Mouse (Mus musculus): ENCODE results near the gene Ercc4. TPM values are rescaled to one million over a fixed set of nuclear protein-coding genes. Genes with fewer than 3 reads are reported as not detected.

Gene Ercc4
- total RNA-seq, 1 experiment from 2014 or later, result 20.8 TPM

- ATAC-seq (replicated peaks; ENCODE audit: low read depth, poor library complexity, severe bottlenecking), result no peak
Observed at GRCm38 (mm10) chr16:13146231-13146630, 36.7 kb downstream of the Ercc4 start.

GRCm38 (mm10) chr16:13147810-13148555 is 38.5 kb downstream of the Ercc4 start:
- no peak for ATAC-seq (replicated peaks; ENCODE audit: low read depth, poor library complexity, severe bottlenecking)

DNA sequence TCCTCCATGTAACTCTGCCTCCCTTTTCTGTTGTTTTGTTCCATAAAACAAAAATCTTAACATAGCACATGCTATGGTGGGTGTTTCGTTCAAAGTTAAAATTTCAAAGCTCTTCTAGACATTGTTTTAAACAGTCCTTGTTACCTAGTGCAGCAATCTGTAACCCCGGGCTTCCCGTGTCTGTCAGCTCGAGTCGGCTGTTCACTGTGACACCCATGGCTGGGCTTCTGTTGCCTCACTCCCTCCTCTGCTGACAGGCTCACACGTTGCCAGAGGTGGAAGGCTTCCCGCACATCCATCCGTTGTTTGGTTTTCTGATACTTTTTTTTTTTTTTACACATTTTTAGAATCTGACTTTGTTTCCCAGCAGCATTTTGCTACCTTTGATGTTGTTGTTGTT is 40.5 kb downstream of the Ercc4 start:
- ATAC-seq (replicated peaks; ENCODE audit: low read depth, poor library complexity, severe bottlenecking), result no peak

GRCm38 (mm10) chr16:13150790-13151189 is 41.3 kb downstream of the Ercc4 start:
- ATAC-seq (replicated peaks; ENCODE audit: low read depth, poor library complexity, severe bottlenecking), result no peak

- ATAC-seq (replicated peaks; ENCODE audit: low read depth, poor library complexity, severe bottlenecking), result peak; percentile 50; the same call in 1 of the 2 replicates
Observed at GRCm38 (mm10) chr16:13152475-13152874, 43.0 kb downstream of the Ercc4 start.

DNA sequence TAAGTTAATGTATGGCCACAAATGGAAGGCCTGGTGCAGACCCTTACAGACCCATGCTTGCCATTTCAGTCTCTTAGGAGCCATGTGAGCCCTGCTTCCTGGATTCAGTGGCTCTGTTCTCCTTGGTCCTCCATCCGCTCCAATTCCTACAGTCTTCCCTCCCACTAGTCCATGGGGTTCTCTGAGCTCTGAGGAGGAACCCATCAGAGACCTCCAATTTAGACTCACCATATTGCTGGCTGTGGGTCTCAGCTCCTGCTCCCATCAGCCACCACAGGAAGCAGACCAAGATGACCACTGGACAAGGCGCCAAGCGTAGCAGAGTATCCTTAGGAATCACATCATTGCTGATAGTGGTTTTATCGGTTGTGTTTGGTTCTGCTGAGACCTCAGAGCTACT is 43.7 kb downstream of the Ercc4 start:
- ATAC-seq (replicated peaks; ENCODE audit: low read depth, poor library complexity, severe bottlenecking), result no peak

DNA sequence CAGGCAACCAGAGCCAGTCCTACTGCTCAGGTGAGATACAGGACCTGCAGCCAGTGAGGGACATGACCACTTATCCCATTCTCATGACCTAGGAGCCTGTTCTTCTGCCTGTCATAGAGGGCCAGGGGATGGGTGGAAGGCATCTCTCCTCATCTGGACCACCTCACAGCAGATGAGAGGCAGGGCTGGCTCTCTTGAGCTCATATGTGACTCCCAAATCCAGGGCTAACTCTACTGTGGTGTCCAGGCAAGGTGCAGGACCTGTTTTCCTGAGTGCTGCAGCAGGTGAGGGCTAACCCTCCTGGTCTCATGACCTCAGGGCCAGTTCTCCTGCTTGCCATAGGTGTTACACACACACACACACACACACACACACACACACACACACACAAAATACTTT is 44.9 kb downstream of the Ercc4 start:
- ATAC-seq (replicated peaks; ENCODE audit: low read depth, poor library complexity, severe bottlenecking), result no peak

GRCm38 (mm10) chr16:13157314-13157713 is 47.8 kb downstream of the Ercc4 start:
- no peak for ATAC-seq (replicated peaks; ENCODE audit: low read depth, poor library complexity, severe bottlenecking)

DNA sequence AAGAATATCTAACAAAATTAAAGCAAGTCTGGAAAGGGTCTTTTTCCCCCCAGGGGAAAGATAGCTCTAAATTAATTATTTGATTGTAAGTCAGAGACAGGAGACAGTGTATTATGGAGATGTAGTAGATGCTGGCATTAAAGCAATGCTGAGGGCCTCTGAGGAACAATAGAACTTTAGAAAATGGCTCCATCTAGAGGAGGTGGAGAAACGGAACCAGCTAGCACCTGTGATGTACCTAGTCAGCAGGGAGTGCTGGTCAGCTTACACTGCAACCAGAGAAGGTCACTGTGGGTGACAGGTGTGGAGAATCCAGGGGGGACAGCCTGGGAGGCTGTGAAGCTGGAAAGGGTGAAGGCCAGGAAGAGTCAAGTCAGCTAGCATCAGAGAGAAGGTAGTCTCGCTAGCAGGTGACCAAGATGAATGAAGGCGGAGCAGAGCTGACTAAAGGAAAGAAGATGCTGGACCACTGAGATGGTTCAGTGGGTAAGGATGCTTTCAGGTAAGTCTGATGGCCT is 48.7 kb downstream of the Ercc4 start:
- ATAC-seq (replicated peaks; ENCODE audit: low read depth, poor library complexity, severe bottlenecking), result no peak

DNA sequence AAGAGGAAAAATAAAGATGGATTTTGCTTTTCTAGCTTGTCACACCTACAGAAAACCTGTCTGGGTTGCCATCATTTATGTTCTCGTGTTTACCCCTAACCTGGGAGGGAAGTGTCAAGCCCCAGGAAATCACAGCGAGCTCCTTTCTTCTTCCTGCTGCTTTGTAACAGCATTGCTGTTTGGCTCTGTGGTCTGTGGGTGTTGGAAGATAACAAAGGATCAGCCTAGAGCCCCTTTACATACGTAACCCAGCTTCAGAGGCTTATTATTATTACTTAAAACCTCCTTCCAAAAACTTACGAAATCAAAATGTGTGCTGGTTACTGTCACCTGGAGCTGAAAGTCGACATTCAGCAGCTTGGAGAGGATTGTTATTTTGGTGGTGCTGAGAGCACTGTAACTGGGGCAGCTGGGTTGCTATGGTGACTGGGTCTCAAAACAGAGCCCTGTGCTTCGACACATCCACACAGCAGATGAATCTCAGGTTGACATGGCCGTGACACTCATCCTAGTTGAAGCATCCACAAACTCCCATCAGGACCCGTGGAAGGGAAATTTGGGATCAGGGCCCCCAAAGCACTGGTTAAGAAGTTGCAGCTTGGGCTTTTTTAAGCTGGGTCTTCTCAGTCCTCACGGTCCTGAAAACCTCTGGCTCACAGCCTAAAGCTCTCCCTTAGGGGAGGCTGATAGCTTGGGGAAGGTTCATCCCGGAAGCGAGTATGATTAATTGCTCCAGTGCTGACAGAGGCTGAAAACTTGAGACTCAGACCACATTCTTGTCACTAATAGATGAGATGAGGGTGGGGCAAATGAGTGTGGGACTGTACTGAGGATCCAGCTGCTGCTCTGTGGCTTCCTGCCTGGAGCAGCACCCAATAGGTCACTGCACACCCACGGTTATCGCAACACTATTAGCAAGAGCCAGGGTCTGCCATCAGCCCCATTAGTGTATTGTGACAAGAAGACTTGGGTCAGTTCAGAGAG is 49.7 kb downstream of the Ercc4 start:
- ATAC-seq (replicated peaks; ENCODE audit: low read depth, poor library complexity, severe bottlenecking), result peak; percentile 72

- peak; percentile 87 for ATAC-seq (replicated peaks; ENCODE audit: low read depth, poor library complexity, severe bottlenecking)
Observed at GRCm38 (mm10) chr16:13159927-13160644, 50.6 kb downstream of the Ercc4 start.

- ATAC-seq (replicated peaks; ENCODE audit: low read depth, poor library complexity, severe bottlenecking), result no peak
Observed at GRCm38 (mm10) chr16:13161516-13161915, 52.0 kb downstream of the Ercc4 start.

- no peak for ATAC-seq (replicated peaks; ENCODE audit: low read depth, poor library complexity, severe bottlenecking)
Observed at GRCm38 (mm10) chr16:13167731-13168130, 58.2 kb downstream of the Ercc4 start.

- ATAC-seq (replicated peaks; ENCODE audit: low read depth, poor library complexity, severe bottlenecking), result no peak
Observed at GRCm38 (mm10) chr16:13173055-13173742, 63.7 kb downstream of the Ercc4 start.

GRCm38 (mm10) chr16:13182526-13182925 is 73.0 kb downstream of the Ercc4 start:
- no peak for ATAC-seq (replicated peaks; ENCODE audit: low read depth, poor library complexity, severe bottlenecking)

DNA sequence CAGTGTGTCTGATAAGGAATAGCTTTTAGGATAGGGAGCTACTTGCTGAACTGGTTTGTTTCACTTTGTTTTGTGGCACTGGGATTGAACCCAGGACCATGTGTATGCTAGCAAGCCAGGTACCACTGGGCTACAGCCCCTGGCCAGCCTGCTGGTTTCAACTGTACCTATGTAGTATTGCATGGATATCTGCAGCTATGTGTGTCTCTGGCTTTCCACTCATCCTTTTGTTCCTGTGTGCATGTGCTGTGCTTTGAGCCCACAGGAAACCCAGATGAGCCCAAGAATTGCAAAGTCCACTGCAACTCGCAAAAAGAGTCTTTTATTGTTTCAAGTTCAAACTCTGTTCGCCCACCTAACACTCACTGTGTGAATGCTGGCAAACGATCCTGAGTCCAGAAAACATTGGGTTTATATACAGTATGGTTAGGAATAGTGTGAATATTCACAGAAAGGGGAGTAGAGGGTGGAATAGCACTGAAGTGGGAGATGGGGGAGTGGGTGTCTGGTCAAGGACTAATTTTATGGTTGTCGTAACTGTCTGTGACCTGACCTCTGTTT is 73.8 kb downstream of the Ercc4 start:
- no peak for ATAC-seq (replicated peaks; ENCODE audit: low read depth, poor library complexity, severe bottlenecking)

- ATAC-seq (replicated peaks; ENCODE audit: low read depth, poor library complexity, severe bottlenecking), result no peak
Observed at GRCm38 (mm10) chr16:13184381-13184780, 74.9 kb downstream of the Ercc4 start.

- ATAC-seq (replicated peaks; ENCODE audit: low read depth, poor library complexity, severe bottlenecking), result no peak
Observed at GRCm38 (mm10) chr16:13189430-13190107, 80.1 kb downstream of the Ercc4 start.

DNA sequence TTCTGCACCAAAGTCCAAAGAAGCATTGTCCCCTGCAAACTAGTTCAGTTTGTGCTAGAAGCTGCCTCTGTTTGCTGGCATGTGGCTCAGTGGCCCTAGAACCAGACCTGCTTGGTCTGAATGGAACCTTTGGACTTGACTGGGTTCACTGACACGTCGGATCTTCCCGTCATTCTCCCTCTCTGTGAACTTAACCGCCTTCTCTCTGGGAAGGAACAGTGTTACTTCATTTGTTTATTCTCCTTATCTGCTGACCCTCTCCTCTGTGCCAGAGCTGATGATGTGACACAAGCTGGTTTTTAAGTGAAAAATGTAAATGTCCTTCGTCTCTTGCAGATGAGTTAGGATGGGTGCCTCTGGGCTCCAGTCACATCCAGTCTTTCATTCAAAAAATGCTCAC is 81.0 kb downstream of the Ercc4 start:
- ATAC-seq (replicated peaks; ENCODE audit: low read depth, poor library complexity, severe bottlenecking), result no peak
